In genomic region chr1:155758711-155759110, GRCm38 (mm10) we compare ENCODE assay signal across 24 mouse cellular contexts. TPM values are rescaled to one million over a fixed set of nuclear protein-coding genes. Genes with fewer than 3 reads are reported as not detected.
"Had no signal": no experiment of that assay in that cellular context is flagged by ENCODE, and none has a peak within 500 bp of the region (broad histone marks: within the 10 kb centered on the region; RNA-seq: fewer than 3 reads in every experiment).

No protein-coding gene starts in this region.

- ATAC-seq: inflammation-experienced regulatory T-cells, adult 6 months; intestine, embryonic 16.5 days; liver, embryonic 12.5 days had no signal

- H3K9ac ChIP-seq: limb, embryonic 13.5 days; liver, embryonic 12.5 days; liver, embryonic 15.5 days; lung, embryonic 15.5 days had no signal

- H3K9me3 ChIP-seq: limb, embryonic 10.5 days; limb, embryonic 13.5 days; liver, embryonic 12.5 days; liver, embryonic 15.5 days; lung, embryonic 15.5 days had no signal

- H3K27ac ChIP-seq: limb, embryonic 10.5 days; limb, embryonic 13.5 days; liver, embryonic 12.5 days; liver, embryonic 15.5 days; lung, embryonic 15.5 days; stomach, postnatal 0 days had no signal

- DNase-seq: kidney, adult 18-20 months; kidney, adult 9 months; kidney, postnatal 14 days; kidney, postnatal 4 days; liver; lung, adult 18-20 months; lung, postnatal 10 days; lung, postnatal 36 days; right cerebral cortex, adult 18-20 months; right cerebral cortex, postnatal 14 days; right cerebral cortex, postnatal 4 days; thymus, adult 2 months; thymus, postnatal 14 days; thymus, postnatal 4 days had no signal

- H3K4me1 ChIP-seq: limb, embryonic 10.5 days; limb, embryonic 13.5 days; liver, embryonic 12.5 days; liver, embryonic 15.5 days; lung, embryonic 15.5 days had no signal

- H3K36me3 ChIP-seq: limb, embryonic 10.5 days; limb, embryonic 13.5 days; liver, embryonic 12.5 days; liver, embryonic 15.5 days; lung, embryonic 15.5 days had no signal

- H3K4me3 ChIP-seq: limb, embryonic 10.5 days; limb, embryonic 13.5 days; liver, embryonic 12.5 days; liver, embryonic 15.5 days; lung, embryonic 15.5 days; myocyte had no signal

- H3K4me2 ChIP-seq: limb, embryonic 13.5 days; liver, embryonic 12.5 days; liver, embryonic 15.5 days; lung, embryonic 15.5 days had no signal

RNA-seq across cellular contexts. Expression of gene Lhx4, which starts 7.2 kb away (rescaled TPM):
- polyA plus RNA-seq: inflammation-experienced regulatory T-cells, adult 6 months; kidney, embryonic 16.5 days; limb, embryonic 10.5 days; liver, embryonic 12.5 days; liver, embryonic 15.5 days; lung, embryonic 15.5 days had no signal
